Mouse (Mus musculus) ES-Bruce4 (cell line): ENCODE measurements at regions not wholly inside any gene's neighbourhood (a gene's known extent, or its start where the extent isn't known, plus 50 kb on each side); places are given as distances from the start of the nearest gene placed in this dataset.

ENCODE experiments used
- CTCF ChIP-seq: IDR thresholded peaks from one replicate; pipeline ENCODE4 v1.8.1; 2011; ENCODE audit warnings: low read depth, low read length
- EP300 ChIP-seq: IDR thresholded peaks from 2 replicates; pipeline ENCODE4 v1.6.1; 2011; ENCODE audit warnings: low read depth, low read length; ENCODE audit not compliant: insufficient read depth
- POLR2A ChIP-seq: IDR thresholded peaks from one replicate; pipeline ENCODE4 v1.8.1; 2011; ENCODE audit warnings: low read length; ENCODE audit not compliant: insufficient read depth

GRCm38 (mm10) chr2:57566103-57566502, 328.7 kb downstream of the Gpd2 start:
- no peak for TF ChIP-seq EP300
- no peak for TF ChIP-seq CTCF
- TF ChIP-seq POLR2A = no peak
